Mouse (Mus musculus): ENCODE measurements around the gene Resf1. TPM values are rescaled to one million over a fixed set of nuclear protein-coding genes. Genes with fewer than 3 reads are reported as not detected.

Gene Resf1
- total and polyA plus RNA-seq, 2 experiments from 2014 or later, result 25.5 to 27.7 TPM

DNA sequence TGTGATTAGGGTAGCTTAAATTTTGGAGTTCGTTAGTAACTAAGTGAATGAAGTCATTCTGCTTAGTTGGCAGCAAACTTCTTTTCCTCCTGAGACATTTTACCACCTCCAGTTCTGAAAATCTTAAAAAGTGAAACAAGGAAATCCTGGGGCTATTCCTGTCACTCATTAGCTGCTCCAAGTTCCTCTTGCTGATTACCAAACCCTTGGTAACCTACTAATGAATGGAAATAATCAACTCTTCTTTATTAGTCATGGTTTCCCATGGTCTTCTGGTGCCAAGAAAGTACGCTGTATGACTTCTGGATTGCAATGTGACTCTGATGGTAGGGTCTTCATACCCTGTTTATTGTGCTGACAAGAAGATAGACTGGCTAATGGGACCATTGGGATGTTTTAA is 5.7 kb downstream of the Resf1 start:
- Histone ChIP-seq H3K36me3 (ENCODE audit: insufficient read depth, low read length) (peaks cover 17% of the 10 kb centered on the region), H3K9ac (replicated peaks; ENCODE audit: low read length, poor library complexity, severe bottlenecking) (no peak overlapping the region), H3K4me3 (ENCODE audit: low read depth, low read length) (no peak overlapping the region), H3K27ac (ENCODE audit: low read depth, low read length) (no peak overlapping the region), H3K27me3 (ENCODE audit: insufficient read depth, low read length) (no peaks in the 10 kb centered on the region), H3K9me3 (ENCODE audit: low read length) (no peaks in the 10 kb centered on the region), H3K4me1 (ENCODE audit: insufficient read depth, low read length) (peaks cover 5% of the 10 kb centered on the region; the same call in 1 of the 2 replicates), H3K4me2 (ENCODE audit: low read depth, low read length, poor library complexity, severe bottlenecking) (no peak overlapping the region)
- no peak for DNase-seq (ENCODE audit: low spot score)
- WGBS, result 90% methylated on average over 2 of the region's 2 CpGs
- ATAC-seq (ENCODE audit: low FRiP score), result no peak
- no peak for TF ChIP-seq CTCF (IDR thresholded peaks at IDR 0.05)

DNA sequence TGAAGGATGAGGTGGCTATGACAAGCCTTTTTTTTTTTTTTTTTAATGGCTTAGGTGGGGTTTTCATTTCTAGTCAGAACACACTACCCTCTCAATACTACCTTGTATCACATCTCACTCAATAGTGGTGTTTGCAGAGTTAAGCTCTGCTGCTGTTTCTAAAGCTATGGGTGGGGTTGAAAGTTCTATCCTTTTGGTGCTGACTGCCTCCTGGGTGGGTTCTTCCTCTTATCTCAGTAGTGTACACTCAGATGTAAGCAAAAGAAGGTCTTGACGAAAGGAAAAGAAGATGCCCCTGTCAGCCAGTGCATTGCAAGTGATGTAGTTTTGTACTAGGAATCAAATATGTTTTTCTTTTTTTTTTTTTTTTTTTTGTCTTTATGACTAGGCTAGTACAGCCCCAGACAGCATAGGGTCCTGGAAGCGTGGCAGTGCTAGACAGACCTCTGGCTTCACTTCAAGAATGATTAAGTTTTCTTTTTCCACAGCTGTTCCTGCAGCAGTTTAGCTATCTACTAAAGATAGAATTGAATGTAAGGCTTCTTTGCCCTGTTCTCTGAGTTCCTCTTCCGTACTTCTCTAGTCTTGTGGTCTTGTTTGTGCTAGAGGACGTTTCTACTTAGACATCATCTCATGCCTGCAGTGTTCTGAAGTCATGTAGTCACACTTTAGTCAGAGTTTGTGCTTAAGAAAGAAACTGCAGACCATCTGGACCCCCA is 14.5 kb downstream of the Resf1 start:
- Histone ChIP-seq H3K9me3 (ENCODE audit: low read length) (no peaks in the 10 kb centered on the region), H3K4me2 (ENCODE audit: low read depth, low read length, poor library complexity, severe bottlenecking) (no peak overlapping the region), H3K9ac (replicated peaks; ENCODE audit: low read length, poor library complexity, severe bottlenecking) (no peak overlapping the region), H3K4me3 (ENCODE audit: low read depth, low read length) (no peak overlapping the region), H3K36me3 (ENCODE audit: insufficient read depth, low read length) (peaks cover 49% of the 10 kb centered on the region), H3K4me1 (ENCODE audit: insufficient read depth, low read length) (no peaks in the 10 kb centered on the region), H3K27ac (ENCODE audit: low read depth, low read length) (no peak overlapping the region), H3K27me3 (ENCODE audit: insufficient read depth, low read length) (no peaks in the 10 kb centered on the region)
- WGBS, result 90% methylated on average over 4 of the region's 4 CpGs
- TF ChIP-seq CTCF (IDR thresholded peaks at IDR 0.05), result no peak
- no peak for ATAC-seq (ENCODE audit: low FRiP score)
- no peak for DNase-seq (ENCODE audit: low spot score)

DNA sequence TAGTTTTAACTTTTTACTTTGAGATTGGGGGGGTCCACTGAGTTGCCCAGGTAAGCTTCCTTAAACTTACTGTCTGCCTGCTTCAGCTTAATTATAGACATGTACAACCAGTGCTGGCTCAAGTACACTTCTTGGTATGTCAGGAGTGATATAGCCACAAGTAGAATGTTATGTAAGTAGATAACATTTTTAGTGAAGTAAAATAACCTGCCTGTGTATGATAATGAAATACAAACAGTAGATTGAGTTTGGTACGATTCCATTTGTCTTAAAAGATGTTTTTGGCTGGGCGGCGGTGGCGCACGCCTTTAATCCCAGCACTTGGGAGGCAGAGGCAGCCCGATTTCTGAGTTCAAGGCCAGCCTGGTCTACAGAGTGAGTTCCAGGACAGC is 15.0 kb downstream of the Resf1 start:
- no peak for TF ChIP-seq CTCF (IDR thresholded peaks at IDR 0.05)
- no peak for ATAC-seq (ENCODE audit: low FRiP score)
- Histone ChIP-seq H3K4me1 (ENCODE audit: insufficient read depth, low read length) (no peaks in the 10 kb centered on the region), H3K27me3 (ENCODE audit: insufficient read depth, low read length) (no peaks in the 10 kb centered on the region), H3K36me3 (ENCODE audit: insufficient read depth, low read length) (peaks cover 49% of the 10 kb centered on the region), H3K4me2 (ENCODE audit: low read depth, low read length, poor library complexity, severe bottlenecking) (no peak overlapping the region), H3K27ac (ENCODE audit: low read depth, low read length) (no peak overlapping the region), H3K9ac (replicated peaks; ENCODE audit: low read length, poor library complexity, severe bottlenecking) (no peak overlapping the region), H3K9me3 (ENCODE audit: low read length) (no peaks in the 10 kb centered on the region), H3K4me3 (ENCODE audit: low read depth, low read length) (no peak overlapping the region)
- DNase-seq (ENCODE audit: low spot score), result no peak
- WGBS, result 96% methylated on average over 6 of the region's 6 CpGs

DNA sequence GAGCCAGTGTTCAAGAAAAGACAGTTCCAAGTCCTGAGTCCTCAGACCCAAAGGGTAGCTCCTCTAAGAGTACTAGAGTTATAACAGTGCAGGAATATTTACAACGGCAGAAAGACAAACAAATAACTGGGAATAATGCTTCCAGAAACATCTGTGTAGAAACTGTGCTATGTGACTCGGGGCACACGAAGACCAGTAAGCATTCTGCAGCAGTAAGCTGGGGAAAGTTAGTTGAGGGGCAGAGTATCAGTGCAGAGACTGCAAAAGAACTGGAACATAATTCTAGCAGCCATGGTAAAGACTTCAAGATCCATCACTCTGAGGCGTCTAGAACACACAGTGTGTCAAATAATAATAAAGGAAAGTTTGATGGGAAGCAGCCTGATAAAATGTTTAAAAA is 19.9 kb downstream of the Resf1 start:
- Histone ChIP-seq H3K4me3 (ENCODE audit: low read depth, low read length) (no peak overlapping the region), H3K9ac (replicated peaks; ENCODE audit: low read length, poor library complexity, severe bottlenecking) (no peak overlapping the region), H3K9me3 (ENCODE audit: low read length) (no peaks in the 10 kb centered on the region), H3K36me3 (ENCODE audit: insufficient read depth, low read length) (peaks cover 36% of the 10 kb centered on the region), H3K27ac (ENCODE audit: low read depth, low read length) (no peak overlapping the region), H3K27me3 (ENCODE audit: insufficient read depth, low read length) (no peaks in the 10 kb centered on the region), H3K4me1 (ENCODE audit: insufficient read depth, low read length) (no peaks in the 10 kb centered on the region), H3K4me2 (ENCODE audit: low read depth, low read length, poor library complexity, severe bottlenecking) (no peak overlapping the region)
- no peak for DNase-seq (ENCODE audit: low spot score)
- TF ChIP-seq CTCF (IDR thresholded peaks at IDR 0.05), result no peak
- WGBS, result 88% methylated on average over 4 of the region's 4 CpGs
- no peak for ATAC-seq (ENCODE audit: low FRiP score)

DNA sequence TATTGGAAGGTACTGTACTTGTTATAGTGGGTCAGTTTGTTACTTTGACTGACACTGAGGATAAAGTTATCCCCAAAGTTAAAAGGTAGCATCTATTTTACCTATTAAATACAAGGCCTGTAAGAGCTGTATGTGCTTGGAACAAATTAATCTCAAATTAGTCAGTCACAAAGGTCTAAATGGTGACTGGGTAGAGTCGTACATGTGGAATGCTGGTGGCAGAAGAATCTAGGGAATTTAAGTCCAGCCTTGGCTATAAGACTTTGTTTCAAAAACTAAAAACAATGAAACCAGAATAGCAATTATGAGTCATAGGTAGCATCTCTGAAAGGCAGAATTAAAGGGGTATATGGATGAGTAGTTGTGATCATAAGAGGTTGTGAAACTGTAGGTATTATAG is 21.1 kb downstream of the Resf1 start:
- 88% methylated on average over 1 of the region's 1 CpGs for WGBS
- Histone ChIP-seq H3K27ac (ENCODE audit: low read depth, low read length) (no peak overlapping the region), H3K4me3 (ENCODE audit: low read depth, low read length) (no peak overlapping the region), H3K9me3 (ENCODE audit: low read length) (no peaks in the 10 kb centered on the region), H3K27me3 (ENCODE audit: insufficient read depth, low read length) (no peaks in the 10 kb centered on the region), H3K4me2 (ENCODE audit: low read depth, low read length, poor library complexity, severe bottlenecking) (no peak overlapping the region), H3K4me1 (ENCODE audit: insufficient read depth, low read length) (no peaks in the 10 kb centered on the region), H3K36me3 (ENCODE audit: insufficient read depth, low read length) (peaks cover 45% of the 10 kb centered on the region), H3K9ac (replicated peaks; ENCODE audit: low read length, poor library complexity, severe bottlenecking) (no peak overlapping the region)
- TF ChIP-seq CTCF (IDR thresholded peaks at IDR 0.05), result no peak
- DNase-seq (ENCODE audit: low spot score), result no peak
- no peak for ATAC-seq (ENCODE audit: low FRiP score)

DNA sequence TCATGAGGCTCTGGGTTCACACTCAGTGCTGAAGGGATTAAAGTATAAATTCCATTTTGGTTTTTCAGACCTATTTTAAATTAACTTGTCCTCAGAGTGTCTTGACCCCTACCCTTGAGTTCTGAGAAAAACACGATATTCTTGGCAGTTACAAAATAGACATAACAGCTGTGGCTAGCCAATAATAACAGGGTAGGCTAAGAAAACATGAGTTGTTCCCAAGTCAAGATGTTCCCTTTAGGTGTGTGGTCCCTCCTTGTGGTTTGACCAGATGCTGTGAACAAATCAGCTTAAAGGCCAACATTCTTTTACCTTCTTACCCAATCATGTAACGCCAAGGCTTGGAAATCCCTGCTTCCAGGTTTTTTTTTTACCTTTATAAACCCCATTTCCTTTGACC is 23.8 kb downstream of the Resf1 start:
- Histone ChIP-seq H3K4me2 (ENCODE audit: low read depth, low read length, poor library complexity, severe bottlenecking) (no peak overlapping the region), H3K9me3 (ENCODE audit: low read length) (no peaks in the 10 kb centered on the region), H3K4me1 (ENCODE audit: insufficient read depth, low read length) (no peaks in the 10 kb centered on the region), H3K27me3 (ENCODE audit: insufficient read depth, low read length) (no peaks in the 10 kb centered on the region), H3K9ac (replicated peaks; ENCODE audit: low read length, poor library complexity, severe bottlenecking) (no peak overlapping the region), H3K36me3 (ENCODE audit: insufficient read depth, low read length) (peaks cover 26% of the 10 kb centered on the region), H3K4me3 (ENCODE audit: low read depth, low read length) (no peak overlapping the region), H3K27ac (ENCODE audit: low read depth, low read length) (no peak overlapping the region)
- no peak for ATAC-seq (ENCODE audit: low FRiP score)
- DNase-seq (ENCODE audit: low spot score), result no peak
- 90% methylated on average over 2 of the region's 2 CpGs for WGBS
- TF ChIP-seq CTCF (IDR thresholded peaks at IDR 0.05), result no peak
